Mouse (Mus musculus) myocyte (in vitro differentiated cells): ENCODE data around the gene Scarb1. TPM values are rescaled to one million over a fixed set of nuclear protein-coding genes. Genes with fewer than 3 reads are reported as not detected.

ENCODE experiments used
- H3K27me3 ChIP-seq: one replicate; pipeline ENCODE4 v1.6.1; 2011; ENCODE audit not compliant: control insufficient read depth, insufficient read depth, insufficient read length
- H3K36me3 ChIP-seq: one replicate; pipeline ENCODE4 v1.6.1; 2011; ENCODE audit not compliant: control insufficient read depth, insufficient read depth
- H3K4me2 ChIP-seq: one replicate; pipeline ENCODE4 v1.6.1; 2011; ENCODE audit warnings: low read depth, control low read depth
- H3K4me3 ChIP-seq: one replicate; pipeline ENCODE4 v1.5.1; 2011; ENCODE audit warnings: mild to moderate bottlenecking, control low read depth, moderate library complexity
- H3K79me2 ChIP-seq: one replicate; pipeline ENCODE4 v1.6.1; 2011; ENCODE audit not compliant: control insufficient read depth, insufficient read depth
- H3ac ChIP-seq: one replicate; pipeline ENCODE4 v1.6.1; 2011; ENCODE audit not compliant: control insufficient read depth, insufficient read length
- CEBPB ChIP-seq: IDR thresholded peaks from 2 replicates; pipeline ENCODE4 v1.6.1; 2011; ENCODE audit warnings: mild to moderate bottlenecking, moderate library complexity; ENCODE audit not compliant: poor library complexity, insufficient read depth, severe bottlenecking
- E2F4 ChIP-seq: IDR thresholded peaks from one replicate; pipeline ENCODE4 v1.6.1; 2011; ENCODE audit warnings: mild to moderate bottlenecking, control low read depth, moderate library complexity; ENCODE audit not compliant: insufficient read depth
- MAX ChIP-seq: IDR thresholded peaks from one replicate; pipeline ENCODE4 v1.6.1; 2011; ENCODE audit warnings: low read depth, mild to moderate bottlenecking, control low read depth
- MYOD1 ChIP-seq, 3 experiments: IDR thresholded peaks; one replicate each; pipeline ENCODE4 v1.6.1; 2011; ENCODE audit warnings: control low read depth in 2 of 3, low read depth in 2 of 3, mild to moderate bottlenecking in 2 of 3, moderate library complexity in 1 of 3; ENCODE audit not compliant: insufficient read length in 2 of 3, control insufficient read depth in 1 of 3
- MYOG ChIP-seq, 3 experiments: IDR thresholded peaks; one replicate each; pipeline ENCODE4 v1.6.1; 2011; ENCODE audit warnings: control low read depth in 2 of 3, low read depth in 2 of 3, mild to moderate bottlenecking in 2 of 3; ENCODE audit not compliant: insufficient read length in 2 of 3, control insufficient read depth in 1 of 3, insufficient read depth in 1 of 3
- POLR2A ChIP-seq: IDR thresholded peaks from one replicate; pipeline ENCODE4 v1.6.1; 2011; ENCODE audit warnings: low read depth, mild to moderate bottlenecking, control low read depth, moderate library complexity; ENCODE audit not compliant: insufficient read length
- POLR2AphosphoS2 ChIP-seq: IDR thresholded peaks from one replicate; pipeline ENCODE4 v1.6.1; 2011; ENCODE audit warnings: low read depth, control low read depth; ENCODE audit not compliant: insufficient read length
- REST ChIP-seq: IDR thresholded peaks from one replicate; pipeline ENCODE4 v1.6.1; 2011; ENCODE audit warnings: mild to moderate bottlenecking, control low read depth, moderate library complexity; ENCODE audit not compliant: insufficient read depth, insufficient read length
- SRF ChIP-seq: IDR thresholded peaks from one replicate; pipeline ENCODE4 v1.6.1; 2011; ENCODE audit warnings: low read depth; ENCODE audit not compliant: control insufficient read depth, insufficient read length
- TCF12 ChIP-seq: IDR thresholded peaks from one replicate; pipeline ENCODE4 v1.6.1; 2011; ENCODE audit warnings: mild to moderate bottlenecking, control low read depth; ENCODE audit not compliant: poor library complexity, insufficient read depth, severe bottlenecking
- TCF3 ChIP-seq: IDR thresholded peaks from one replicate; pipeline ENCODE4 v1.6.1; 2011; ENCODE audit warnings: low read depth, control low read depth; ENCODE audit not compliant: insufficient read length
- USF1 ChIP-seq: IDR thresholded peaks from one replicate; pipeline ENCODE4 v1.6.1; 2011; ENCODE audit warnings: low read depth, mild to moderate bottlenecking, control low read depth, moderate library complexity
- polyA plus RNA-seq: library from polyadenylated mRNA; unstranded; fragments of >200 nt; fragmentation: generic; extraction: Trizol; gene quantifications from one replicate; pipeline ENCODE4 v1.2.1, GENCODE M21; 2012; ENCODE audit warnings: missing spikeins

The Scarb1 gene
- polyA plus RNA-seq, 1 experiment: 28.6 TPM

DNA sequence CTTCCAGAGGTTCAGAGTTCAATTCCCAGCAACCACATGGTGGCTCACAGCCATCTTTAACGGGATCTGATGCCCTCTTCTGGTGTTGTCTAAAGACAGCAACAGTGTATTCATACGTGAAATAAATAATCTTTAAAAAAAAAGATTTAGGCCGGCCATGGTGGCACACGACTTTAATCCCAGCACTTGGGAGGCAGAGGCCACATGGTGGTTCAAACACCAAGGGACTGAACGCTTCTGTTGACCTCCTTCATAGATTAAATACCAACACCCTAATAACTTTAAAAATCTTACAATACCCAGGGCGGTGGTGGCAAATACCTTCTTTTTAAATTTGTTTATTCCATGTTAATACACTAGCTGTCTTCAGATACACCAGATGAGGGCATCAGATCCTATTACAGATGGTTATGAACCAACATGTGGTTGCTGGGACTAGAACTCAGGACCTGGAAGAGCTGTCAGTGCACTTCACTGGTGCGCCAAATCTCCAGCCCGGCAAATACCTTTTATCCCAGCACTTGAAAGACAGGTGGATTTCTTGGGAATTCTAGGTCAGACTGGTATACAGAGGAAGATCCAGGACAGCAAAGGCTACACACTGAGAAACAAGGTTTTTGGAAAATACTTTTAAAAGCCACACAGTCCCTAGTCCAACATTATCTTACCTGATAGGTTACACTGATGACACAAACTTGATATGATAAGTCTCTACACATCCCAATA is 44.5 kb upstream of the Scarb1 start:
- H3K36me3 ChIP-seq: peaks cover 33% of the 10 kb centered on the region
- TF ChIP-seq POLR2AphosphoS2: peak; percentile 46
- TF ChIP-seq MYOG (IDR thresholded peaks at IDR 0.05; ENCODE audit: control insufficient read depth in 1 of 3, insufficient read depth in 1 of 3, insufficient read length in 2 of 3, low read depth in 2 of 3): no peak
- H3K4me2 ChIP-seq: peak overlapping the region; percentile 82
- peak overlapping the region; percentile 14 for H3K4me3 ChIP-seq
- H3ac ChIP-seq: no peak overlapping the region
- no peaks in the 10 kb centered on the region for H3K27me3 ChIP-seq
- H3K79me2 ChIP-seq: peaks cover 35% of the 10 kb centered on the region

DNA sequence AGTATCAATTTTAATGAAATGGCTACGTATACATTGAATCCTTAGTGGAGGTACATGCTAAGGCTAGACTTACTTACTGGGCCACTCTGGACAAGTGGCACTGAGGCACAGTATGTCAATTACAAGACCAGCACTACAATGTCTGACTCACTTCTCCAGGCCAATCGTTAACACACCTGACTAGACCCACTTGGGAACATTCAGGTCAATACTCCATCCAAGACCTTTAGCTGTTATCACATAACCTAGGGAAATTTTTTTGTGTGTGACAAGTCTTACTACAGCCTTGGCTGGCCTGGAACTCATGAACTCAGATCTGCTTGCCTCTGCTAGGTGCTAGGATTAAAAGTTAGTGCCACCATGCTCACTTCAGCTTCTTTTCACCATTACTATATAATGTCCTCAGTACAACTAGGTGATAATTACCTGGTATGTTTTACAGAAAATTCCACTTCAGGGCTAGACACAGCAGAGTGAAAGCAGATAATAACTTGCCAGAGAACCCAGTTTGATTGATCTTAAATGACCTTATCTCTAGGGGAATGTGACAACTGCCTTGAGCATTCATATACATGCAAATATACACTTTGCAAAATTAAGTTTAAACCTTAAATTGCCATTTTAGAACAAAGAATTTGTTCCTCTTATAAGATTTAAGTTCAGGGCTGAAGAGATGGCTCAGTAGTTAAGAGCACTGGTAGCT is 43.8 kb upstream of the Scarb1 start:
- Histone ChIP-seq H3K4me2 (peak overlapping the region; percentile 82), H3K79me2 (peaks cover 35% of the 10 kb centered on the region), H3K36me3 (peaks cover 33% of the 10 kb centered on the region), H3K4me3 (peak overlapping the region; percentile 14), H3K27me3 (no peaks in the 10 kb centered on the region), H3ac (no peak overlapping the region)
- TF ChIP-seq REST: no peak
- TF ChIP-seq MYOG (IDR thresholded peaks at IDR 0.05; ENCODE audit: control insufficient read depth in 1 of 3, insufficient read depth in 1 of 3, insufficient read length in 2 of 3, low read depth in 2 of 3): no peak
- peak; percentile 39 for TF ChIP-seq POLR2A
- no peak for TF ChIP-seq TCF3
- peak; percentile 99 for TF ChIP-seq POLR2AphosphoS2
- TF ChIP-seq MYOD1 (IDR thresholded peaks at IDR 0.05; ENCODE audit: control insufficient read depth in 1 of 3, insufficient read length in 2 of 3, low read depth in 2 of 3): no peak
- no peak for TF ChIP-seq USF1
- TF ChIP-seq TCF12: no peak
- no peak for TF ChIP-seq E2F4
- no peak for TF ChIP-seq SRF
- TF ChIP-seq MAX: no peak
- TF ChIP-seq CEBPB: no peak

DNA sequence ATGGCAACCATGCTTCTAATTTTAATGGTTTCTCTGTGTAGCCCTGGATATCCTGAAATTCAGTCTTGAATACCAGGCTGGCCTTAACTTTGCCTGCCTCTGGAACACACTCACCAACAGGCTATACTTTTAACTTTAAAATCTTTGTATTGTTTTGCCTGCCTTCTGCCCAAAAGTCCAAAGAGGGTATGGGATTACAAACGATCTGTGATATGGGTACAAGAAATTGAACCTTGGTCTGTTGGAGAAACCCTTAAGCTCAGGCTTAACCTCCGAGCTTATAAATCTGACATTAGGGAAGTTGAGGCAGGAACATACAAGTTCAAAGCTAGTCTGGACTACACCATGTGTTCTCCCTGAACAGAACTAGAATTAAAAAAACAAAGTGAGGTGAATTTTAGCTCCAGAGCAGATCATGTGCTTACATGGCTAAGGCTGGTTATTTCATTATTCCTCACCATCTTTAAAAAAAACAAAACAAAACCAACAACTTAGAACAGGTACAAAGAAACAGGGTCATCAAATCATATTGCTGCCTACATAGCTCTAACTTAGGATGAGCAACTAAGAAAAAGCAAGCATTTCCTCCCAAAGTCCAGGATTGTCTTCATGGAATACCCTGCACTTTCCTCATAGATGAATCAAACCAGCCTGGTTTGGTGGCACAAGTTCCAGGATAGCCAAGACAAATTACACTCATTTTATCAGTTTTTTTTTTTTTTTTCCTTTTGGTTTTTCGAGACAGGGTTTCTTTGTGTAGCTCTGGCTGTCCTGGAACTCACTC is 42.9 kb upstream of the Scarb1 start:
- H3K27me3 ChIP-seq: no peaks in the 10 kb centered on the region
- peak; percentile 47 for TF ChIP-seq POLR2AphosphoS2
- TF ChIP-seq E2F4: no peak
- H3K4me3 ChIP-seq: no peak overlapping the region
- H3K4me2 ChIP-seq: peak overlapping the region; percentile 82
- H3K36me3 ChIP-seq: peaks cover 32% of the 10 kb centered on the region
- no peak overlapping the region for H3ac ChIP-seq
- H3K79me2 ChIP-seq: peaks cover 28% of the 10 kb centered on the region

DNA sequence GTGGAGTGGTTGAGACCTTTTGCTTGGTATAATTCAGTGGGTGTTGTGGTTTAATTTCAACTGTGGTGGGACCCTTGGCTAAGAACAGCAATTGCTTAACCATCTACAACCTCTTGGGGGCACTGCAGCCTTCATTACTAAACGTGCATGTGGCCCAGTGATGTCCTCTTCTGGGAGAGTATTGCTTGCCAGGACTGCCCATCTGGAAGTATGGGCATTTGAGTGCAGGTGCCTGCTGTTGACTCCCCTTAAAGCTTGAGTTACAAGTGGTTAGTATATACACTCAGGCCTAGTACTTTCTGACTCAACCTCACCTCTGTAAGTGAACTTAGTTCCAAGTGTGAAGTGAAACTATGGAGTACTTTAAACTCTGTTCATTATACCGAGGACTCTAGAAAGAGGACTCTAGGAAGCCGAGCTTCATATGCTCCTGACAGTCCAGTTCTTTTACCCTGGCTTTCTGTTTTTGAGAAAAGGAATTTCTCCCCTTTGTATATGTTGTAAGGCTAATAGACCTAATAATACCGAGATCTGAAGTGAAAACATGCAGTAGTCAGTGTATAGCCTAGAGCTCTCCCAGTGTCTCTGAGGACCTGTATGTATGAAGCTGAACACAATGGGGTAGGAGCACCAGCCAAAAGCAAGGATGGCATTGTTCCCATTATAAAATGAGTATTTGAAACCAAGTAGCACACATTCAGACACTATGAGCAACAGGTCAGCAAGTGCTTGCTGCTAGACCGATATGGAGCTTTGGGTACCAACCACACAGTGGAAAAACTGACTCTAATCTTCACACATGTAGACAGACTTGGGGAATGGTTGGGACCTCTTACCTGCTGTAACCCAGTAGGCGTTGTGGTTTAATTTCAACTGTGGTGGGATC is 42.0 kb upstream of the Scarb1 start:
- Histone ChIP-seq H3K27me3 (no peaks in the 10 kb centered on the region), H3K36me3 (peaks cover 23% of the 10 kb centered on the region), H3ac (no peak overlapping the region), H3K4me3 (no peak overlapping the region), H3K4me2 (no peak overlapping the region), H3K79me2 (peaks cover 18% of the 10 kb centered on the region)
- TF ChIP-seq POLR2AphosphoS2 (peak; percentile 100), TCF12 (no peak), POLR2A (peak; percentile 74), CEBPB (0 out of 2 replicates have a peak, but pooled peaks have one; percentile 31)
